Mouse (Mus musculus) liver, embryonic 13.5 days (tissue): ENCODE measurements around the gene H2-DMb2. TPM values are rescaled to one million over a fixed set of nuclear protein-coding genes. Genes with fewer than 3 reads are reported as not detected.
"Not testable (repeated sequence)": the region's sequence is repeated elsewhere in the genome, so short reads cannot be mapped to it uniquely, and the experiment has no call there.

Experiments used
- ATAC-seq: fragments of 200-750 bp; cut with Nextera tagmentation; 2 replicates; pipeline ENCODE4 v1.8.0; 2017; ENCODE audit warnings: low read depth, mild to moderate bottlenecking, moderate number of reproducible peaks, moderate library complexity
- DNase-seq: peaks from one replicate; pipeline ENCODE4 v3.0.0; 2022
- H3K27ac ChIP-seq: fragments of 300-500 bp; sonication (generic); 2 replicates; pipeline ENCODE4 v1.5.1; 2015; ENCODE audit warnings: moderate library complexity, mild to moderate bottlenecking, inconsistent platforms
- H3K27me3 ChIP-seq: fragments of 300-500 bp; sonication (generic); 2 replicates; pipeline ENCODE4 v1.6.1; 2015; ENCODE audit warnings: mild to moderate bottlenecking, inconsistent platforms
- H3K36me3 ChIP-seq: fragments of 300-500 bp; sonication (generic); 2 replicates; pipeline ENCODE4 v1.6.1; 2015; ENCODE audit warnings: mild to moderate bottlenecking, inconsistent platforms
- H3K4me1 ChIP-seq: fragments of 300-500 bp; sonication (generic); replicated peaks from 2 replicates; pipeline ENCODE4 v1.6.1; 2015; ENCODE audit warnings: inconsistent platforms
- H3K4me2 ChIP-seq: fragments of 300-500 bp; sonication (generic); 2 replicates; pipeline ENCODE4 v1.6.1; 2015; ENCODE audit warnings: inconsistent platforms, mild to moderate bottlenecking, moderate library complexity
- H3K4me3 ChIP-seq: fragments of 300-500 bp; sonication (generic); replicated peaks from 2 replicates; pipeline ENCODE4 v1.5.1; 2015; ENCODE audit warnings: mild to moderate bottlenecking, inconsistent platforms
- H3K9ac ChIP-seq: fragments of 300-500 bp; sonication (generic); 2 replicates; pipeline ENCODE4 v1.6.1; 2015; ENCODE audit warnings: mild to moderate bottlenecking, inconsistent platforms
- H3K9me3 ChIP-seq: fragments of 300-500 bp; sonication (generic); replicated peaks from 2 replicates; pipeline ENCODE4 v1.6.1; 2016; ENCODE audit warnings: inconsistent platforms
- WGBS: fragments of 180-500 bp; shearing (Covaris S2); methylation state at CpG from one replicate; pipeline ENCODE4 v1.1.7; 2015; ENCODE audit not compliant: insufficient replicate concordance; 5-methylcytosine and 5-hydroxymethylcytosine counted together
- polyA plus RNA-seq: library from polyadenylated mRNA; unstranded; fragments of >200 nt; fragmentation: Nextera tagmentation; extraction: Ambion mirVana; gene quantifications from 2 replicates; pipeline ENCODE4 v1.2.1, GENCODE M21; 2015

Gene H2-DMb2
- polyA plus RNA-seq, 1 experiment from 2014 or later, result 0.31 TPM

DNA sequence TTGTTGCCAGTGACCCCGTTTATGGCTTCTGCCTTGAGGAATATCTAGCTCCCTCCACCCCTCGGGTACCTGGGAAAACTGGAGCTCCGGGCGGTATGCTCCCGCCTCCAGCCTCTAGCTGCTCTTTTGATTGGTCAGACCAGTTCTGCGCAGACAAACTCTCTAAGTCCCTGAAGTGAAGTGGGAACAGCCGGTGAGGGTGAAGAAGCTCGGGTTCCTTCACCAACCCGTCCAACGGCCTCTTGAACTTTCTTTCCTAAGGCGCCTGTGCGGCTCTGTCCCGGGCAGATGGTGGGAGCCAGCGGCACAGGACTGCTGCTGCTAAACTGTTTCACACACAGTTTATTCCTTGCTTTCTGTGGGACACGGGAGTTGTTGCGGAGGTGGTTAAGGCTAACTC is 3.7 kb upstream of the H2-DMb2 start:
- Histone ChIP-seq H3K27me3 (peaks cover 66% of the 10 kb centered on the region), H3K4me2 (peak overlapping the region; percentile 58), H3K27ac (no peak overlapping the region), H3K4me3 (peak overlapping the region; percentile 33), H3K36me3 (no peaks in the 10 kb centered on the region), H3K4me1 (peaks cover 35% of the 10 kb centered on the region), H3K9me3 (no peaks in the 10 kb centered on the region), H3K9ac (peak overlapping the region; percentile 41; the same call in 1 of the 2 replicates)
- 7% methylated on average over 16 of the region's 16 CpGs for WGBS
- ATAC-seq (no peak), DNase-seq (no peak)

DNA sequence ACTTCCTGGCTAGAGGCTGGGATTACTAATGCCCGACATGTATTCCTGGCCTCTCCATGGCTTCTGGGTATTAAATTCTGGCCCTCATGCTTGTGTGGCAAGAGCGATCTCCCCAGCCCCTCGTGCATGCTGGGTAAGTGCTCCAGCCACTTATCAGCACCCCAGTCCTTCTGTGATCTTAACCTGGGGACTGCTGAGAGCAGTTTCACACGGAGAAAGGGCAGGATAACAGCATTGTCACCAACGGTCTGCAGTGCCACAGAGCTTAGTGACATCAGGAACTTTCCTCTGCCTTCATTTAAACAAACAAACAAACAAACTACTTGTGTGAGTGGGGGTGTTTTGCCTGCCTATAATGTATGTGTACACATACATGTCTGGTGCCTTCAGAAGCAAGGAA is 2.9 kb upstream of the H2-DMb2 start:
- peak overlapping the region; percentile 33 for H3K4me3 ChIP-seq
- no peak overlapping the region for H3K27ac ChIP-seq
- ATAC-seq (no peak), DNase-seq (no peak)
- H3K4me2 ChIP-seq, result peak overlapping the region; percentile 58
- 5% methylated on average over 5 of the region's 5 CpGs for WGBS
- no peaks in the 10 kb centered on the region for H3K9me3 ChIP-seq
- H3K4me1 ChIP-seq, result peaks cover 35% of the 10 kb centered on the region
- peak overlapping the region; percentile 41; the same call in 1 of the 2 replicates for H3K9ac ChIP-seq
- no peaks in the 10 kb centered on the region for H3K36me3 ChIP-seq
- H3K27me3 ChIP-seq, result peaks cover 66% of the 10 kb centered on the region

DNA sequence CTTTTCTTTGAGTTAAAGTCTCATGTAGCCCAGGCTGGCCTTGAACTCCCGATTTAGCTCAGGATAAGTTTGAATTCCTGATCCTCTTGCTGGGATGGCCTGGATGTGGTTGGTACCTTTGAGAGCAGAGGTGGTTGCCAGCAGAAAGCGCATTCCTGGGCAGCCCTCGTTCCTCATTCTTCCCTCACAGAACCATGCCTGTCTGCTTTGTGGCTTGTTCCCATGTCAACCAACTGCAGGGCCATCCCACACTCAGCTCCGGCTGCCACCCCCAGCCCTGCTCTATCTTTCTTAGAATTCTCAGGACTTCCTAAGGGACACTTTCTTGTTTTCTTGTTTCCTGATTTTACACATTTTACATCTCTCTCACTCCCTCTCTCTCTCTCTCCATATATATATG is 1.7 kb upstream of the H2-DMb2 start:
- peaks cover 59% of the 10 kb centered on the region for H3K27me3 ChIP-seq

GRCm38 (mm10) chr17:34142456-34143010 is 574 bp upstream of the H2-DMb2 start:
- Histone ChIP-seq H3K4me3 (no peak overlapping the region), H3K4me2 (no peak overlapping the region), H3K4me1 (peaks cover 26% of the 10 kb centered on the region), H3K27me3 (peaks cover 48% of the 10 kb centered on the region), H3K27ac (peak overlapping the region; percentile 32; the same call in 1 of the 2 replicates), H3K9me3 (no peaks in the 10 kb centered on the region), H3K36me3 (no peaks in the 10 kb centered on the region), H3K9ac (no peak overlapping the region)
- ATAC-seq (no peak), DNase-seq (no peak)
- WGBS, result 49% methylated on average over 7 of the region's 7 CpGs

More for the DNA sequence above, 1.7 kb upstream of the H2-DMb2 start:
- no peak for ATAC-seq
- no peaks in the 10 kb centered on the region for H3K36me3 ChIP-seq
- H3K4me1 ChIP-seq, result peaks cover 26% of the 10 kb centered on the region
- 43% methylated on average over 4 of the region's 4 CpGs for WGBS
- no peak for DNase-seq
- H3K4me3 ChIP-seq, result no peak overlapping the region
- no peak overlapping the region for H3K27ac ChIP-seq
- H3K9ac ChIP-seq, result no peak overlapping the region
- H3K4me2 ChIP-seq, result no peak overlapping the region
- H3K9me3 ChIP-seq, result no peaks in the 10 kb centered on the region

- H3K27ac ChIP-seq, result no peak overlapping the region
Measured at GRCm38 (mm10) chr17:34143461-34143860, 354 bp downstream of the H2-DMb2 start.

DNA sequence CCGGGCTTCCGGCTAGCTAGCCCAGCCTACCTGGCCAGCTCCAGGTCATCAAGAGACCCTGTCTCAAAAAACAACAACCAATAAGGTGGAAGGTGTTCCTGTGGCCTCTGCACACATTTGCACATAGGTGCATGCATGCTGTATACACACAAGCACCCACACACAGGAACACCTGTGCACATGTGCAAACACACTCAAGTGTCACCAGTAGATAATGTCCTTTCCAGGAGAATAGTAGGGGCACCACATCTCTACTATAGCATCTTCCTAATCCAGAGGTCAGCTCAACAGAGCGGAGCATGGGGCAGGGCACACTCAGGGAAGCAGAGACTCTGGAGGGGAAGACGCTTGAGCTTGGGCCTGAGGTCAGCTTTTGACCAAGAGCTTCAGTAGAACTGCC is 1.1 kb downstream of the H2-DMb2 start:
- WGBS, result 71% methylated on average over 4 of the region's 4 CpGs
- H3K9ac ChIP-seq, H3K27ac ChIP-seq, H3K9me3 ChIP-seq, H3K36me3 ChIP-seq, H3K4me2 ChIP-seq, H3K4me3 ChIP-seq, DNase-seq, ATAC-seq: not testable (repeated sequence)
- H3K4me1 ChIP-seq, result peaks cover 23% of the 10 kb centered on the region
- H3K27me3 ChIP-seq, result peaks cover 32% of the 10 kb centered on the region

More at GRCm38 (mm10) chr17:34143461-34143860, 354 bp downstream of the H2-DMb2 start:
- Histone ChIP-seq H3K9ac (no peak overlapping the region), H3K4me3 (no peak overlapping the region), H3K27me3 (peaks cover 39% of the 10 kb centered on the region), H3K4me1 (peaks cover 26% of the 10 kb centered on the region), H3K4me2 (no peak overlapping the region), H3K36me3 (no peaks in the 10 kb centered on the region), H3K9me3 (no peaks in the 10 kb centered on the region)
- no peak for DNase-seq
- ATAC-seq, result no peak
- WGBS, result 17% methylated on average over 5 of the region's 5 CpGs

- 59% methylated on average over 3 of the region's 3 CpGs for WGBS
Measured at GRCm38 (mm10) chr17:34144960-34145371, 1.9 kb downstream of the H2-DMb2 start.

DNA sequence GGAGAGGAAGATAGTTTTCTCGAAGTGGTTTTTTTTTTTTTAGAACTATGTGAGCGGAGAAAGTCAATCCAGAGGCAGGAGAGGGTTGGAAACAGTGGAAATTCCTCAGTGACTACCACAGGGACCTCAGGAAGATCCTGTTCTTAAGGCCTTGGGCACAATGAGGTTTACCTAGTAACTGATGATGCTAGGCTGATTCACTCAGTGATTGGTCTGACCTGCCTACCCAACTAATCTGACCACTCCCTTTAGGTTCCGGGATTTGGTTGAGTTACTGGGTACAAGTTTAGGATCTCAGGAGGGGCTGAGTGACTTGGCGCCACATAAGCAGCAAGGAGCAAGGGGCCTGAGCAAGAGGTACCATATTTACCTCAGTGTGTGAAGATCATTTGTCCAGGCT is 9.8 kb downstream of the H2-DMb2 start, which contains the start of gene H2-DMb1:
H2-DMb1 (plus strand) TSS at position 150 of the 400 bp plus-strand sequence.
- H3K9ac ChIP-seq, result no peak within 1 kb of the TSS
- no peaks in the 10 kb centered on the region for H3K27me3 ChIP-seq
- H3K36me3 ChIP-seq, result no peaks in the 10 kb centered on the region
- 48% methylated on average over 4 of the region's 4 CpGs for WGBS
- ATAC-seq (no peak), DNase-seq (no peak)
- H3K4me3 ChIP-seq, result no peak within 1 kb of the TSS
- H3K4me2 ChIP-seq, result no peak within 1 kb of the TSS
- no peaks in the 10 kb centered on the region for H3K9me3 ChIP-seq
- no peak within 1 kb of the TSS for H3K27ac ChIP-seq
- H3K4me1 ChIP-seq, result no peaks in the 10 kb centered on the region

More at GRCm38 (mm10) chr17:34144960-34145371, 1.9 kb downstream of the H2-DMb2 start:
- Histone ChIP-seq H3K4me3 (no peak overlapping the region), H3K27me3 (peaks cover 24% of the 10 kb centered on the region), H3K4me2 (no peak overlapping the region), H3K36me3 (no peaks in the 10 kb centered on the region), H3K4me1 (peaks cover 16% of the 10 kb centered on the region), H3K9ac (no peak overlapping the region), H3K27ac (no peak overlapping the region), H3K9me3 (no peaks in the 10 kb centered on the region)
- no peak for ATAC-seq
- no peak for DNase-seq

DNA sequence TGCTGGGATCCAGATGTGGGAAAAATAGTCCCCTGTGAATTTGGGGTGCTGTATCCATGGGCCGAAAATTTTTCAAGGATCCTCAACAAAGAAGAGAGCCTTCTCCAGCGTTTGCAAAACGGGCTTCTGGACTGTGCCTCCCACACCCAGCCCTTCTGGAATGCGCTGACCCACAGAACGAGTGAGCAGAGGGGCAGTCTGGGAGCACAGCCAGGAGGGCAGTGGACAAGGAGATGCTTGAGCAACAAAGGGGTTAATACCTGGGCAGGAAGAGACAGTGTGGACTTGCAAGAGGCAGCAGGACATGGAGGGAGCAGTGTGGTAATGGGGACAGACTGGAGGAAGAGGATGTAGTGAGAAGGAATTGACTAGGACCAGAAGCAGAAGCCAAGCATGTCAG is 12.4 kb downstream of the H2-DMb2 start:
- H3K9me3 ChIP-seq, result no peaks in the 10 kb centered on the region

DNA sequence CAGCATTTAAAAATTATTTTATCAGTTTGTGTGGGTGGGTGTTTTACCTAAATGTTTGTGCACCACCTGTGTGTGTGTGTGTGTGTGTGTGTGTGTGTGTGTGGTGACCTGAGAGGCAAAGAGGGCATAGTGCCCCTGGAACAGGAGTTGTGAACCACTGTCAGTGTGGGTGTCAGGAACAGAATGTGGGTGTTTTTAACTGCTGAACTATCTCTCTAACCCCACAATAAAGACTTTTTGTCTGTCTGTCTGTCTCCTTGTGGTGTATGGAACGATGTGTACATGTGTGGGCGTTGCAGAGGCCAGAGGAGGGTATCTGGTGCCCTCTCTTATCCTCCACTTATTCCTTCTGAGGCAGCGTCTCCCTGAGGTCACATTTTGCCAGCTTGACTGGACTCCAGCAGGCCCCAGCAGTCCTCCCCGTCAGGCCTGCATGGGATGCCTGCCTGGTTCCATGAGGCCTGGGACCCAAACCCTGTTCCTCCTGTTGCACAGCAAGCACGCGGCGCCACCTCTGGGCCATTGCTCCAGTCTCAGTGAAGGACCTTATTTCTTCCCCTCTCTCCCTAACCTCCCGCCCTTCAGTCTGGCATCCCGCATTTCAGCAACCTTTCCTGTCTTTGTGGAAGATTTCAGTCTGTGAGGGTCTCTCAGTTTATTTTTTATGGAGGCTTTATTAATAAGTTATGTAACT is 21.2 kb downstream of the H2-DMb2 start:
- DNase-seq (no peak), ATAC-seq (no peak)

More for the DNA sequence above, 12.4 kb downstream of the H2-DMb2 start:
- 55% methylated on average over 5 of the region's 5 CpGs for WGBS
- H3K27ac ChIP-seq, result no peak overlapping the region
- H3K4me2 ChIP-seq, result no peak overlapping the region
- H3K27me3 ChIP-seq, result no peaks in the 10 kb centered on the region
- ATAC-seq (no peak), DNase-seq (no peak)
- no peak overlapping the region for H3K4me3 ChIP-seq
- no peaks in the 10 kb centered on the region for H3K4me1 ChIP-seq
- no peaks in the 10 kb centered on the region for H3K36me3 ChIP-seq
- no peak overlapping the region for H3K9ac ChIP-seq

DNA sequence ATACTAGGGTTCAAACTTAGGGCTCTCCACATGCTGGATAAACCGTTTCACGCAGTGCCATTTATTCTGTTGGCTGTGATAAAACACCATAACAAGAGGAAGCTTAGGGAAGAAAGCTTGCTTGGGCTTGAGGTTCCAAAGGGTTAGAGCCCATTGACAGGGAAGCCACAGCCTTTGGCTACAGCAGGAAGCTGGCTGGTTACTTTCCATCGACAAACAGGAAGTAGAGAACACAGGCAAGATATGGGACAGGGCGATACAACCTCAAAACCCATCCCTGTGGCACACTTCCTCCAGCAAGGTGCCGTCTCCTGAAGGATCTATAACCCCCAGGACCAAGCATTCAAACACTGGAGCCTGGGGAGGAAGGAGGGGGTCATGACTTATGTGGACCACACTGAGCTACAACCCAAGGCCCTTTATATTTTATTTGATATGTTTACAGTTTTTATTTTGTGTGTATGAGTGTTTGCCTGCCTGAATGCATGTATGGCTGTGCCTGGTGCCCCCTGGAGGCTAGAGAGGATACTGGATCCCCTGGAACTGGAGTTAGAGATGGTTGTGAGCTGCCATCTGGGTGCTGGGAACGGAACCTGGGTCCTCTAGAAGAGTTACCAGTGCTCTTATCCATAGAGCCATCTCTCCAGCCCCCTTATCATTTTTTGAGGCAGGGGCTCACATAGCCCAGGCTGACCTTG is 22.1 kb downstream of the H2-DMb2 start:
- DNase-seq, result no peak
- no peak overlapping the region for H3K9ac ChIP-seq
- no peak overlapping the region for H3K4me3 ChIP-seq
- WGBS, result 34% methylated on average over 6 of the region's 6 CpGs
- ATAC-seq, result no peak
- H3K4me2 ChIP-seq, result no peak overlapping the region
- H3K9me3 ChIP-seq, result no peaks in the 10 kb centered on the region
- no peak overlapping the region for H3K27ac ChIP-seq
- H3K36me3 ChIP-seq, result no peaks in the 10 kb centered on the region
- H3K4me1 ChIP-seq, result no peaks in the 10 kb centered on the region
- H3K27me3 ChIP-seq, result no peaks in the 10 kb centered on the region

More for the DNA sequence above, 21.2 kb downstream of the H2-DMb2 start:
- no peaks in the 10 kb centered on the region for H3K4me1 ChIP-seq
- no peaks in the 10 kb centered on the region for H3K9me3 ChIP-seq
- no peak overlapping the region for H3K27ac ChIP-seq
- H3K36me3 ChIP-seq, result no peaks in the 10 kb centered on the region
- no peak overlapping the region for H3K9ac ChIP-seq
- H3K4me3 ChIP-seq, result no peak overlapping the region
- no peaks in the 10 kb centered on the region for H3K27me3 ChIP-seq
- H3K4me2 ChIP-seq, result no peak overlapping the region
- 46% methylated on average over 9 of the region's 9 CpGs for WGBS
